Mouse (Mus musculus) spleen, postnatal 4 days (tissue): ENCODE measurements at regions not wholly inside any gene's neighbourhood (a gene's known extent, or its start where the extent isn't known, plus 50 kb on each side); places are given as distances from the start of the nearest gene placed in this dataset.

Experiments used
- DNase-seq, 2 experiments: peaks; one replicate each; pipeline ENCODE4 v3.0.0; 2022; ENCODE audit warnings: low spot score in 2 of 2

DNA sequence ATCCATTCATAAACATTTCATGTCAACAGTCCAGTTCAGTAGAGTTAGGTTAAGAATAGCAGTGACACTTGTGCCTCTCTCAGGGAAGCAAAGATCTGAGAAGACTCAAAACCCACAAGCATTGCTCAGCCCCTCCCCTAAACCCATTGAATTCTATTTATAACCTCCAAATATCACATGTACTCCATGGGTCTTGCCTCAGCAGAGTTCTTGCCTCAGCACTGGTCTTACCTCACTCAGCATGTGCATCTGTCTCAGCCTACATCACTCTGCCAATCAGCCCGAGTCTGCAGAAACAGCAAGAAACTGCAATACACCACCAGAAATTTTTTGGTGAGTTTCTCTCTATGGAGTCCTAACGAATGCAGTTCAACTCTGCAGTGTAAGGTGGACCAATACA lies 478.8 kb upstream of the Vstm2b start:
- DNase-seq: no peak

DNA sequence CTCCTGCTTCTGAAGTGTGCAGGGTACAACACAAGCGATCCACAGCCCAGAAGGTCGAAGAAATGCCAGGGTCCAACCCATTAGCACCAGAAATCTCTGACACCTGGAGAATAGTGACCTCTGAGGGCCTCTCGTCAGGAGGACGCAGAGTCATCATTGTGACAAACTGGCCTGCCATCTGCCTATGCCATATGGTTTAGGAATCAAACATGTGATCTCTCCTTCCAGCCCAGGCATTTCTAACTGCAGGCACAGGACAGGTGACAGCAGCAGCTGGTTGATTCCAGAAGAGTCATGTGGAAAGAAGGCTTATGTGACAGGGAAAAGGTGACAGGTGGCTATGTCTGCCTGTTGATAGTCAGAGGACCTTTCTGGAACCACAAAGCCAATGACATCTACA lies 476.0 kb upstream of the Vstm2b start:
- DNase-seq: no peak

DNA sequence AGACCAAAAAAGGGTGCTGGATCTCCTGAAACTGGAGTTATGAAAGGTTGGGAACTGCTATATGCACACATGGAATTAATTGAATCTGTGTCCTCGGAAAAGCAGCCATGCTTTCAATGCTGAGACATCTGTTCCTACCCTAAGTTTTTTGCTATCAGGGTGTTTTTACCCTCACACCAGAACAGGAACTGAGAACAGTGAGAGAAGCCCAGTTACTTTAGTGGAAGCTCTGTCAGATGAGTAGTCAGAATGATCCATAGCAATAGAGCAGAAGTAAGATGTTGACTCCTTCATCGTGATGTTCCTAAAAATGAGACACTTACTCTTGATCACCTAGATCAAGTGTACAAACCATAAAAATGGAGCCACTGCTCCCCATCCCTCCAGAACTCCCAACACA lies 468.7 kb upstream of the Vstm2b start:
- no peak for DNase-seq

DNA sequence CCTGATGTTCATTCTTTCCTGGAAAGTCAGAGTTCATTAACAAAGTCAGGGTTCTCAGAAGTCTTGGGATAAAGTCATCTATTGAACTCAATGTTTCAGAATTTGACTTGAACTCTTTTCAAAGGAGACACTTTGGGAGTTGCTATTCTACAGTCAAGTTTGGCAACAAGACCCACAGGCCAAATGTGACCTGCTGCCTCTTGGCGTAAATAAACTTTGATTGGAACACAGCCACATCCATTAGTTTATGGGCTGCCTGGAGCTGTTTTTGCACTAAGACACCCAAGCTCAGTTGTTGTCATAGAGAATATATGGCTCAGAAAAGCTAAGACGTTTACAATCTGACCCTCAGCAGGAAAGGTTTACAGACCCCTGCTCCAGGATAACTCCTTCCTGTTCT lies 464.2 kb upstream of the Vstm2b start:
- no peak for DNase-seq

GRCm38 (mm10) chr7:40441128-40441527 lies 457.0 kb upstream of the Vstm2b start:
- no peak for DNase-seq

DNA sequence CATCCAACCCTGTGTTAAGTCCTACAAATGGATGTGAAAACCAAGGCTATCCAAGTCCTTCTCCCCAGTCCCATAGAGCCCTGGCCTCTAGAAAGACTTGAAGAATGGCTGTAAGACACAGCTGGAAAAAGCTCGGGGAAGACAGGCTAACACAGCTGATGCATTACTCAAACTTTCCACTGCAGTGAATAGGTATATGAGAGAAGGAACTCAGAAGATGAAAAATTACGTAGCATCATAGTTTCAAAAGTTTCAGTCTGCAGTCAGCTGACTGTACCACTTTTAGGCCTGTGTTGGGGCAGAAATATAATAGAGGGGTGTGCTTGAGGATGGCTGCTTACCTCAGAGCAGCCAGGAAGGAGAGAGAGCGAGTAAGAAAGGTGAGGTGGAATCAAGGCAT lies 456.3 kb upstream of the Vstm2b start:
- DNase-seq: no peak

DNA sequence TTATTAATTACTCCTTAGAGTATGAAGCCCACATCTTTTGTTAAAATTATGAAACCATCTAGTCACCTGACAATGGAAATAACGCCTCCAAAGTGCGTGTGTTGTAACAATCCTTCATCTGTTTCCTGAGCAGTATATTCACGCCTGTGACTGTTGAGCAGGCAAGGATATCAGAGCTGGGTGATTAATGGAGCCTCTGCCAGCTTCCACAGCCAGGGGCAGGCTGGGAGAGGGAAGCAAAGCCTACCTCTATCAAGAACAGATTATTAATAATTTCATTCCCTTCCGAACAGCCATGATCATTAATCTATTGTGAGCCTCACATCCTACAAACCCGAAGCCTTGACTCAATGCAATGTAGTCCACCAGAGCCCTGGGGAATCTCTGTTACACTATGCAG lies 431.7 kb upstream of the Vstm2b start:
- no peak for DNase-seq

GRCm38 (mm10) chr7:40487256-40487655 lies 410.9 kb upstream of the Vstm2b start:
- DNase-seq: no peak

DNA sequence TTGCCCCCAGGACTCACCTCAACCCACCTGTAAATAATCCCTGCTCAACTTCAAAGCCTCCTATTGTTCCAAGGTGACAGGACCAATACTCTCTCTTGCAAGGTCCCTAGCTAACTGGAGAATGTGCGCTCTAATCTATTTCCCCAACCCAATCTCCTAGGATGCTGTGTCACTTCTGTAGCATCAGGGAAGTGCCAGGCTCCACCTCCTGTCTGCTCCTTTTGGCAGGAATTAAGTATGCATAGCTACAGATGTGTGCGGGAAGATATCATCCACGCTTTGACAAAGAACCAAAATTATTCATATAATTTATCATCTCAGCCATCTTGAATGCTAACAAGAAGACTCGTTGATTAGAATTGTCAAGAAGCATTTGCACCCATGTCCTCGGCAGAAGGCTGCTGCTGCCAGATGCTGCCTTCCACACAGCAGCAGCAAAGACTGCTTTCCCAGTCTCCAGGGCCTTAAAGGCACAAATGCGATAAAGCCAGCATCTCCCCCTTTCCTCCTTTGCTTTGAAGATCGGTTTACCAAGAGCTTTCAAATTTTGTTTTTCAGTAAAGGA lies 375.3 kb upstream of the Vstm2b start:
- no peak for DNase-seq

- DNase-seq: no peak
These were observed 361.5 kb upstream of the Vstm2b start for GRCm38 (mm10) chr7:40536601-40537000.

DNA sequence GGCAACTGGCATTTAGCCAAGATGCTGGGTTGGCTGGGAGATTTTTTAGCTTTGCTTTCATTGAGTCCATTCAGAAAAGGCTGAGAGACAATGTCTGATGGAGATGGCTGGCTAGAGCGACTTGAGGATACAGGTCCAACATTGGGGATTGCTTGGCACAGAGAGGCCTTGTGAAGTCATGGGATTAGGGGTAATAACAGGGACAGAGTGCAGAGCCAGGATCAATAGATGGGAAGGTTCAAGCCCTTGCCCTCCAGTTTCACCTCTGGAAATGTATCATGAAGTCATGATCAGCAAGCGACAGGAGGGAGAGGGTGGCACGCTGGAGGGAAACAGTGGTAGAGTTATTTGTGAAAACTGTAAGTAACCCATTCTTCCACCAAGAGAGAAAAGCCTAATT lies 360.5 kb upstream of the Vstm2b start:
- no peak for DNase-seq

DNA sequence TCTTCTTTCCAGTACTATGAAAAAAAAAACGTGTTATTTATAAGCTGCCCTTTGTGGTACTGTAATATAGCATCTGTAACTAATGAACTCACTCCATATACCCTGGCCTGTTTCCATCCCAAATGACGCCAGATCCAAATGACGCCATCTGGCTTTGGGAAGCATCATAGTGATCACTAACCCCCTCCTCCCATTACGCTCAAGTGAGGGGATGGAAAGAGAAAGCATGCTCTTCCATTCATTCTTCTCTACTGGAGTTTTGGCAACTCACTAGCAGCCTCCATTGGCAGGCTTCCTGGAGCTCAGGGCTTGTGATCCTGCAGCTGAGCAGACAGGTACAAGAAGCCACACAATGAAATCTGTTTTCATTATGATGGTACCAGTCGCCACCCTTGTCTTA lies 358.3 kb upstream of the Vstm2b start:
- no peak for DNase-seq

DNA sequence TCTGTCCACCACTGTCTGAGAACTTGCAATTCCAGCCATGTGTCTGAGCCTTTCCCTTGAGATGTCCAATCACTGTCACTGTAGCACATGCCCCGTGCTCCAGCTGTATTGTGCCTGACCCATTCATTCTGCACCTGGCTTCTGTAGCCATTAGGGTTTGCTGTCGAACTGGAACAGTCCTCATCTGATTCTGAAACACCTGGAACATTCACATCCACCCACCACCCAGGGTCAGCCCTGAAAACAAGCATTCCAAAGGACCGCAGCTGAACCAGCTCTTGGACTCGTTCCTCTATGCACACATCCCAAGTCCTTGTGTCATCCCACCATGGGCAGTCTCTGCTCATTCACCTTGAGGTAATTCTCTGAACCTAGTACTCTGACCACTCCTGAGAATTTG lies 356.8 kb upstream of the Vstm2b start:
- DNase-seq: no peak

- DNase-seq: no peak
These were observed 334.5 kb upstream of the Vstm2b start for GRCm38 (mm10) chr7:40563447-40564118.

- DNase-seq: no peak
These were observed 322.2 kb upstream of the Vstm2b start for GRCm38 (mm10) chr7:40575971-40576370.

GRCm38 (mm10) chr7:40577365-40577764 lies 320.8 kb upstream of the Vstm2b start:
- DNase-seq: no peak

- no peak for DNase-seq
These were observed 277.4 kb upstream of the Vstm2b start for GRCm38 (mm10) chr7:40620761-40621160.

GRCm38 (mm10) chr7:40622811-40623210 lies 275.3 kb upstream of the Vstm2b start:
- DNase-seq: no peak

- no peak for DNase-seq
These were observed 274.8 kb upstream of the Vstm2b start for GRCm38 (mm10) chr7:40623286-40623685.

- DNase-seq: no peak
These were observed 261.8 kb upstream of the Vstm2b start for GRCm38 (mm10) chr7:40636369-40636768.

DNA sequence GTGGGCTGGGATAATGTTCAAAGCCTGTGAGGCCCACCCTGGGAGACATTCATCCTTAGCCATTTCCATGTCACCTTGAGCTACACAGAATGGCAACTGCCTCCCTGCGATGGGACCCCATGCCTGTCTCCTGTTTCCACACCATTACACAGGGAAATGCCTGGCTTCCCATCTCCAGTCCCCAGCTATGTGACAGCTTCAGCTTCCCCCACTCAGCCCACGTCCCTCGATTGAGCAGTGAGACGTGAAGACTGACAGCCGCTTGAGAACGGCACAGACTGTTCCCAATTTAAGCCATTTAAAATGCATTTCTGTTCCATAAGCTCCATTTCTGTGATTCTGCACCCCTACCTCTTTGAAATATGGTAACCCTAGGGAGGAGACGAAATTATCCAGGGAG lies 243.1 kb upstream of the Vstm2b start:
- no peak for DNase-seq

GRCm38 (mm10) chr7:40655391-40655790 lies 242.7 kb upstream of the Vstm2b start:
- no peak for DNase-seq

- DNase-seq: no peak
These were observed 238.5 kb upstream of the Vstm2b start for GRCm38 (mm10) chr7:40659662-40660061.

DNA sequence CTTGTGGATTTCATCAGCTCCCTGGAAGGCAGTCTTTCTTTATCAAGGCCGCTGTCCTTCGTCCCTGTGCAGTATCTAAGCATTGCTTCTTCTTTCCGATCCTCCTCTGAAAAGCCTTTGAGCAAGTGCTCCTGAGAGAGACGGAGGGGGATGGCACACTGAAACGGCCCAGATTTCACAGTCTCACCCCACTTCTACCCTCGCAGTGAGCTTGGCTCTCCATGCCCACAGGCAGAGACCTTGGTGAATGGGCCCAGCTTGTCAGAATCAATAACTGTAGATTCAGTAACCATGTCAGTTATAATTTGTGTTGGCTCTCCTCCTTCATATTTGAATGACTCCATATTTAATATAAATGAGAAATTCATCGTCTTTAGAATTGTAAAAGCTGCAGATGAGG lies 234.3 kb upstream of the Vstm2b start:
- no peak for DNase-seq
